Mouse (Mus musculus): ENCODE results near the gene Tmem184b. TPM values are rescaled to one million over a fixed set of nuclear protein-coding genes. Genes with fewer than 3 reads are reported as not detected.

Gene Tmem184b
- total and polyA plus RNA-seq, 2 experiments from 2014 or later: 30.3 to 41.9 TPM

DNA sequence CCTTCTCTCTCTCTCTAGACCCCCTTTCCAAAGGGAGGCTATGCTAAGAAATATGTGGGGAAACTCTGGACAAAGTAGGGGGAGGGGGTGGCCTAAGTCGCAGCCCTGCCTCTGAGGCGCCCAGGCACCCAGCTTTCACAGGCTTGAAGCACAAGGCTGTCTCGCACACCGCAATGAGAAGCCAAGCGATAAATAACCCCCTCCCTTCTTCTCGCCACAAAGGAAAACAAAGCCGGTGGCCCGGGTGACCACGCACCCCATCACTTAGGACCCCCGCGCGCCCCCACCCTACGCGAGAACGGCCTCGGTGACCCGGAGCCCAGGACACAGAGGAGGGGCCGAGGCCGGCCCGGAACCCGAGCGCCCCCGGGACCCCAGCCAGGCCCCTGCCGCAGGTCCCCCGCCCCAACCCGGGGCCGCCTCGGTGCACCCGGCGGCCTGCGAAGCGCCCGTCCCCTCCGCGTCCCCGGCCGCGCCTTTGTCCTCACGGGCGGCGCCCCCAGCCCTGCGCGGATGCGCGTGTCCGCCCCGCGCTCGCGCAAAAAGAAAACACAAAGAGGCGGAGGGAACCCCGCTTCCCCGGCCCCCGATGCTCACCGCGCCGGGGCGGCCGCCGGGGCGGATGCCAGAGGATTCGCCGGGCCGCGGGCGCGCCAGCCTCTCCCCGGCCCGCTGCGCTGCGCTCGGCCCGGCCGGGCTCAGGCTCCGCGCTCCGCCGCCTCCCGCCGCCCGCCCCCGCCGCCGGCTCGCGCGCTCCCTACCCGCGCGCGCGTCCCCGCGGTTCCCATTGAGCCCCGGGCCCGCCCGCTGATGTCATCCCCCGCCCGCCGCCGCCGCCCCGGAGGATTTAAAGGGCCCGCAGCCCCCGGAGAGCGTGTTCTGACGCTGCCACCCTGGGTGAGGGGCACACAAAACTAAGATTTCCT lies 38.2 kb upstream of the Tmem184b start:
- H3K4me1 ChIP-seq (ENCODE audit: insufficient read depth): peaks cover 31% of the 10 kb centered on the region
- peaks cover 21% of the 10 kb centered on the region; the same call in 1 of the 2 replicates for H3K36me3 ChIP-seq (ENCODE audit: insufficient read depth)
- H3K9ac ChIP-seq: peak overlapping the region; percentile 100
- peak; percentile 89 for DNase-seq
- peak; percentile 82 for ATAC-seq
- peak overlapping the region; percentile 93 for H3K4me2 ChIP-seq (ENCODE audit: low read depth)
- H3K9me3 ChIP-seq (ENCODE audit: low read length): no peaks in the 10 kb centered on the region
- no peak for TF ChIP-seq CTCF (IDR thresholded peaks at IDR 0.05; ENCODE audit: low read depth)
- H3K4me3 ChIP-seq (ENCODE audit: low read depth, low read length): peak overlapping the region; percentile 98
- 1% methylated on average over 73 of the region's 107 CpGs for WGBS
- H3K27ac ChIP-seq (ENCODE audit: low read depth, low read length): peak overlapping the region; percentile 95
- H3K27me3 ChIP-seq (ENCODE audit: insufficient read depth, low read length): no peaks in the 10 kb centered on the region

DNA sequence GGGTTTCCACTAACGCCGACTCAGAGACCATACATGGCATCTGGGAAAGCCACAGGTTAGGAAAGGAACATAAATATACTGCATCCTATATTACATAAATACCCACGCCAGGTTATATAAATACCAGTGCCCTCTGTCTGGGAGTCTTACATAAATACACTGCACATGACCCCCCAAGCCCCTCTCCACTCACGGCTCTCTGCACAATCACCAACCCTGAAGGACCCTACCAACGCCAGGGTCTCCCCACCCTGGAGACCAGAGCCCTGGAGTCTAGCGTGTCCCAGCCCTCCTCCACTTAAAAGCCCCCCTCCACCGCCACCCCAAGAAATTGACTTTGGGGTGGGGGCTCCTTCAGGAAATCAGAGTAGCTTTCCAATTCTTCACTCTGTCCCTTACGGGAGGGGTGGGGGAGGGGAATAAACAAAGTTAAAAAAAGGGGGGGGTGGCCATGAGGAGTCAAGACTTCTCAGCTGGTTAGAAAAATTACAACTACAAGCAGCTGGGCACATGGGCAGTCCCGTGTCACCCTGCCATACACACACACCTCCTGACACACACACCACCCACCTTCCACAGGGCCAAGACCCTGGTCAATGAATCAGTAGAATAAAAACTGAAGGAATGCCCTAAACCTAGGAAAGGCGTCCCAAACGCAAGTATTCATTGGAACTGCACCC lies 37.4 kb upstream of the Tmem184b start:
- no peak for DNase-seq
- Histone ChIP-seq H3K36me3 (ENCODE audit: insufficient read depth) (peaks cover 30% of the 10 kb centered on the region; the same call in 1 of the 2 replicates), H3K4me2 (ENCODE audit: low read depth) (peak overlapping the region; percentile 93), H3K9ac (peak overlapping the region; percentile 100), H3K4me3 (ENCODE audit: low read depth, low read length) (peak overlapping the region; percentile 98), H3K27ac (ENCODE audit: low read depth, low read length) (peak overlapping the region; percentile 95), H3K27me3 (ENCODE audit: insufficient read depth, low read length) (no peaks in the 10 kb centered on the region), H3K4me1 (ENCODE audit: insufficient read depth) (peaks cover 35% of the 10 kb centered on the region), H3K9me3 (ENCODE audit: low read length) (no peaks in the 10 kb centered on the region)
- TF ChIP-seq CTCF (IDR thresholded peaks at IDR 0.05; ENCODE audit: low read depth): no peak
- WGBS: 8% methylated on average over 11 of the region's 11 CpGs
- ATAC-seq: peak; percentile 9

DNA sequence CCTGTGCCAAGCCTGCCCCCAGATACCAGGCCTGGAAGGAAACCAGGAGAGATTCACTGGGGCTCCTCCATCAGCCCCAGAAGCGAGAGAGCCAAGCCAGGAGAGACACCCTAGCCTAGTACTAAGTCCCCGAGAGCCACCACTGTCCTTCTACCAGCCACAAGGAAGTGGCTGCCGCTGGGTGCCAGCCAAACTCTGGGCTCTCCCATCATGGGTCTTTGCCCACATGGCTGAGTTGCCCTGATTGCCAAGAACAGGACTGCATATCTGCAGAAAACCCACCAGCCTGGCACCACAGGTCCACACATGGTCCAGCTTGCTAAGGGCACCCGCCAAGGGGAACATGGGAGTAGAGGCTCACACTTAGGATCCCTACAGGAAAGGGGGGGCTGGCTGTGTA lies 36.9 kb upstream of the Tmem184b start:
- Histone ChIP-seq H3K36me3 (ENCODE audit: insufficient read depth) (peaks cover 31% of the 10 kb centered on the region; the same call in 1 of the 2 replicates), H3K27ac (ENCODE audit: low read depth, low read length) (0 out of 2 replicates have a peak overlapping the region, but pooled peaks have one; percentile 15), H3K4me1 (ENCODE audit: insufficient read depth) (peaks cover 35% of the 10 kb centered on the region), H3K27me3 (ENCODE audit: insufficient read depth, low read length) (no peaks in the 10 kb centered on the region), H3K4me3 (ENCODE audit: low read depth, low read length) (peak overlapping the region; percentile 98), H3K4me2 (ENCODE audit: low read depth) (peak overlapping the region; percentile 93), H3K9me3 (ENCODE audit: low read length) (no peaks in the 10 kb centered on the region), H3K9ac (peak overlapping the region; percentile 100)
- DNase-seq (peak; percentile 43), ATAC-seq (no peak)
- 37% methylated on average over 4 of the region's 4 CpGs for WGBS
- TF ChIP-seq CTCF (IDR thresholded peaks at IDR 0.05; ENCODE audit: low read depth): no peak

DNA sequence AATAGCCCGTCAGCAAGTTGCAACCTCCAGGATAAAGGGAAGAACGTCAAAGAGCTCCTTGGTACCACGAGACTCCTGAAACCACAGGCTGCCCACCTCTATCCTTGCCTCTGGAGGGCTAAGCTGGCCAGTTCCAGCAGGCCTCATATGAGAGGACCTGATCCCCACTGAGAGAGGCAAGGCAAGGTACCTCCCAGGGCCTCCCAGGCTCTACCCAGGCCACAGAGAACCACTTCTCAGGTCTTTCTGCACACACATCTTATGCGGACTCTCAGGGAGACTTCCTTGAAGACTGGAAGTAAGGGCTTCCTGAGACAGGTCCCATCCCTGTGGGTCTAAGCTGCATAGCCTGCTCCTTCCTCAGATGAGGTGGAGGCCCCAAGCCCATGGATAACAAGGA lies 36.0 kb upstream of the Tmem184b start:
- H3K9ac ChIP-seq: peak overlapping the region; percentile 100; the same call in 1 of the 2 replicates
- TF ChIP-seq CTCF (IDR thresholded peaks at IDR 0.05; ENCODE audit: low read depth): no peak
- H3K36me3 ChIP-seq (ENCODE audit: insufficient read depth): peaks cover 36% of the 10 kb centered on the region
- H3K4me1 ChIP-seq (ENCODE audit: insufficient read depth): peaks cover 35% of the 10 kb centered on the region
- peak overlapping the region; percentile 93 for H3K4me2 ChIP-seq (ENCODE audit: low read depth)
- H3K27ac ChIP-seq (ENCODE audit: low read depth, low read length): no peak overlapping the region
- 75% methylated on average over 4 of the region's 4 CpGs for WGBS
- H3K27me3 ChIP-seq (ENCODE audit: insufficient read depth, low read length): no peaks in the 10 kb centered on the region
- peak overlapping the region; percentile 98 for H3K4me3 ChIP-seq (ENCODE audit: low read depth, low read length)
- DNase-seq: no peak
- H3K9me3 ChIP-seq (ENCODE audit: low read length): no peaks in the 10 kb centered on the region
- ATAC-seq: no peak

DNA sequence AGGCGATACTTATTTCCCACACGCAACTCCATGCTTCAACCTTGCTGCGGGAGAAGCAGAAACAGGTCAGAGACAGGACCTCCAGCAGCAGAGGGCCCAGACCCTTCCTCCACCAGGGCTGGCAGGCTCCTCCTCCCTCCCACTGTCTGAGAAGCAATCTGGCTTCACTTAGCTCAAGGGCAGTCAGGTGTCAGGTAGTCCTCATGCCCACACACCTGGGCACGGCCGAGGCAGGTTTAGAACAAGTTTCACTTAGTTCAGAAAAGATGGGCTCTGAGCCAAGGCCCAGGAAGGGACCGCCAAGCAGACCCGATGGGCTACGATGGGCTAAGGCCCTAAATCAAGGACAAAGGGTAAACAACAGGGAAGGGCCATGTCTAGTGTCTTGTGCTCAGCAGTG lies 35.4 kb upstream of the Tmem184b start:
- Histone ChIP-seq H3K27me3 (ENCODE audit: insufficient read depth, low read length) (no peaks in the 10 kb centered on the region), H3K4me3 (ENCODE audit: low read depth, low read length) (no peak overlapping the region), H3K27ac (ENCODE audit: low read depth, low read length) (no peak overlapping the region), H3K36me3 (ENCODE audit: insufficient read depth) (peaks cover 41% of the 10 kb centered on the region), H3K9ac (no peak overlapping the region), H3K4me2 (ENCODE audit: low read depth) (peak overlapping the region; percentile 93; the same call in 1 of the 2 replicates), H3K4me1 (ENCODE audit: insufficient read depth) (peaks cover 35% of the 10 kb centered on the region), H3K9me3 (ENCODE audit: low read length) (no peaks in the 10 kb centered on the region)
- WGBS: 75% methylated on average over 8 of the region's 8 CpGs
- DNase-seq (no peak), ATAC-seq (no peak)
- no peak for TF ChIP-seq CTCF (IDR thresholded peaks at IDR 0.05; ENCODE audit: low read depth)

DNA sequence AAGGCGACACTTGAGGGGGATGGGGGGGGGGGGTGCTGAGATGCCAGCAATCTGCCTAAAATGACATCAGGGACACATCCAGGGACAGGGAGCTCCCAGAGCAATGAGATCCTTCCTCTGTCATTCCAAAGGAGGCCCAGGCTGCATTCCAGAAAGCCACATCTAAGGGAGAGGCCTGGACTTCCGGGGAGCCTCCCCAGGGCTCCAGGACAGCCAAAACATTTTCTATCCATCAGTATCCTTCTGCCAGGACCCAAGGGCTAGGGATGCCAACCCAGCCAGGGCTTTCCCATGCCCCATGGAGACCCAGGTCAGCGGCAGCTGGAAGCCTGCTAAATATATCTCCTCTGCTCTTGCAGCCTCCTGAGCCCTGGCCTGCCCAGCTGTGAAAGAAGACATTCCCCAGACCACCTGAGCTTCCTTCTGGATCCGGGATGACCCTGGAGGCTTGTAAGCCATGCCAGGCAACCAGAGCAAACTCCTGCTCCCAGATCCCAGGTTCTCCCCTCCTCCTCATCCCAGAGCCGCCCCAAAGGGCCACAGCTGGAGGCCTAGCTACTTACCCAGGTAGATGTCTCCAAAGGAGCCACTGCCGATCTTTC lies 34.9 kb upstream of the Tmem184b start:
- Histone ChIP-seq H3K27me3 (ENCODE audit: insufficient read depth, low read length) (no peaks in the 10 kb centered on the region), H3K9me3 (ENCODE audit: low read length) (no peaks in the 10 kb centered on the region), H3K9ac (no peak overlapping the region), H3K36me3 (ENCODE audit: insufficient read depth) (peaks cover 41% of the 10 kb centered on the region), H3K4me3 (ENCODE audit: low read depth, low read length) (no peak overlapping the region), H3K27ac (ENCODE audit: low read depth, low read length) (no peak overlapping the region), H3K4me1 (ENCODE audit: insufficient read depth) (peaks cover 35% of the 10 kb centered on the region), H3K4me2 (ENCODE audit: low read depth) (0 out of 2 replicates have a peak overlapping the region, but pooled peaks have one; percentile 93)
- ATAC-seq (no peak), DNase-seq (no peak)
- no peak for TF ChIP-seq CTCF (IDR thresholded peaks at IDR 0.05; ENCODE audit: low read depth)
- WGBS: 84% methylated on average over 6 of the region's 6 CpGs

Data from forebrain, postnatal 0 days (tissue).